Mouse (Mus musculus) liver, embryonic 12.5 days (tissue): ENCODE results near the gene H2-M10.6. TPM values are rescaled to one million over a fixed set of nuclear protein-coding genes. Genes with fewer than 3 reads are reported as not detected.

ENCODE experiments used
- ATAC-seq: fragments of 200-750 bp; cut with Nextera tagmentation; 2 replicates; pipeline ENCODE4 v1.8.0; 2017; ENCODE audit warnings: moderate number of reproducible peaks, mild to moderate bottlenecking, moderate library complexity
- H3K27ac ChIP-seq: fragments of 300-500 bp; sonication (generic); 2 replicates; pipeline ENCODE4 v1.5.1; 2016; ENCODE audit warnings: mild to moderate bottlenecking
- H3K27me3 ChIP-seq: fragments of 300-500 bp; sonication (generic); replicated peaks from 2 replicates; pipeline ENCODE4 v1.6.1; 2016; ENCODE audit warnings: mild to moderate bottlenecking, moderate library complexity
- H3K36me3 ChIP-seq: fragments of 300-500 bp; sonication (generic); 2 replicates; pipeline ENCODE4 v1.6.1; 2016; ENCODE audit warnings: mild to moderate bottlenecking, moderate library complexity
- H3K4me1 ChIP-seq: fragments of 300-500 bp; sonication (generic); 2 replicates; pipeline ENCODE4 v1.6.1; 2016
- H3K4me2 ChIP-seq: fragments of 300-500 bp; sonication (generic); 2 replicates; pipeline ENCODE4 v1.6.1; 2016; ENCODE audit warnings: mild to moderate bottlenecking, moderate library complexity
- H3K4me3 ChIP-seq: fragments of 300-500 bp; sonication (generic); 2 replicates; pipeline ENCODE4 v1.5.1; 2016; ENCODE audit warnings: mild to moderate bottlenecking, moderate library complexity
- H3K9ac ChIP-seq: fragments of 300-500 bp; sonication (generic); 2 replicates; pipeline ENCODE4 v1.6.1; 2016; ENCODE audit warnings: mild to moderate bottlenecking, moderate library complexity
- H3K9me3 ChIP-seq: fragments of 300-500 bp; sonication (generic); replicated peaks from 2 replicates; pipeline ENCODE4 v1.6.1; 2016; ENCODE audit warnings: mild to moderate bottlenecking, moderate library complexity
- WGBS: fragments of 180-500 bp; shearing (Covaris S2); methylation state at CpG from one replicate; pipeline ENCODE4 v1.1.7; 2016; ENCODE audit not compliant: insufficient replicate concordance; 5-methylcytosine and 5-hydroxymethylcytosine counted together
- polyA plus RNA-seq: library from polyadenylated mRNA; unstranded; fragments of >200 nt; fragmentation: Nextera tagmentation; extraction: Ambion mirVana; gene quantifications from 2 replicates; pipeline ENCODE4 v1.2.1, GENCODE M21; 2016

The H2-M10.6 gene
- polyA plus RNA-seq, 1 experiment from 2014 or later: not detected

DNA sequence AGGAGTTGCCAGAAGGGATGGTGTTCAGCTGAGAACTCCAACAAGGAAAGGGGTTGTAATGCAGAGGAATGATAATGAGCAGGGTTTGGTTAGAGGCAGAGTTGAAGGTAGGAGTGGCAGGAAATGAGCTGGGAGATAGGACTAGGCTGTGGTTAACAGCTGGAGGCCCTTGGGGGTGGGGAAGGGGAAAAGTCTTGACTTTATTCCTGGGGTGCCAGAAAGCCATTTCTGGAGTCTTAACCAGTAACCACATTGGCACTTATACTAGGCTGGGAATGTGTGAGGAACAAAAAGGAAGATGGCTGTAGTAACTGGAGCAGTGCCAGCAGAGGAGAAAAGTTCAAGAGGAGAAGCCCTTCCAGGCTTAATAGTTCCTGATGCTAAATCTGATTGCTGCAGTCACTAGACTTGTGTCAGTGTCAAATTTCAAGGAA, 32.3 kb downstream of the H2-M10.6 start:
- H3K4me2 ChIP-seq: peak overlapping the region; percentile 47

GRCm38 (mm10) chr17:36844725-36845124, 32.8 kb downstream of the H2-M10.6 start:
- peaks cover 43% of the 10 kb centered on the region for H3K4me1 ChIP-seq
- peak overlapping the region; percentile 28 for H3K27ac ChIP-seq
- H3K4me2 ChIP-seq: peak overlapping the region; percentile 47
- no peak for ATAC-seq
- no peak overlapping the region for H3K4me3 ChIP-seq
- H3K27me3 ChIP-seq: no peaks in the 10 kb centered on the region
- H3K36me3 ChIP-seq: no peaks in the 10 kb centered on the region
- 66% methylated on average over 1 of the region's 1 CpGs for WGBS
- H3K9me3 ChIP-seq: no peaks in the 10 kb centered on the region
- H3K9ac ChIP-seq: no peak overlapping the region

More for the DNA sequence above, 32.3 kb downstream of the H2-M10.6 start:
- no peaks in the 10 kb centered on the region for H3K36me3 ChIP-seq
- peak; percentile 90 for ATAC-seq
- H3K27ac ChIP-seq: peak overlapping the region; percentile 28
- no peaks in the 10 kb centered on the region for H3K27me3 ChIP-seq
- H3K4me1 ChIP-seq: peaks cover 43% of the 10 kb centered on the region
- no peaks in the 10 kb centered on the region for H3K9me3 ChIP-seq
- no peak overlapping the region for H3K4me3 ChIP-seq
- H3K9ac ChIP-seq: 0 out of 2 replicates have a peak overlapping the region, but pooled peaks have one; percentile 18

DNA sequence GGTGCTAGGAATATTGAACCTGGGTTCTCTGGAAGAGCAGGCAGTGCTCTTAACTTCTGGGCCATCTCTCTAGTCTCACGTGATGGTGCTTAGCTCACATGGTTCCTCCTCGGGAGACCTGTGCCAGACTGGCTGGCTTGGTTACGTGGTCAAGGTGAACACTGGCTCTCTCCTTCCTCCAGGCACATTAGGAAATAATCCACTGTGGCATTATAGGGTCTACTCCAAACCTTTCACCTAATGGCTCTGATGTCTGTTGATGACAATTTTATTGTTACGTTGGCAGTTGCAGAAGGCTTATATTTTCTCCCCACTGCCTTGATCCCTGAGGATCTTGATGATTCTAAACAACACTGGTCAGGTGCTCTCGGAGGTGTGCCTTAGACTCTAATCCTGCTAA, 36.9 kb downstream of the H2-M10.6 start:
- H3K36me3 ChIP-seq: peaks cover 25% of the 10 kb centered on the region
- no peak overlapping the region for H3K4me2 ChIP-seq
- no peak overlapping the region for H3K9ac ChIP-seq
- no peaks in the 10 kb centered on the region for H3K9me3 ChIP-seq
- no peak overlapping the region for H3K27ac ChIP-seq
- 65% methylated on average over 5 of the region's 5 CpGs for WGBS
- H3K4me3 ChIP-seq: no peak overlapping the region
- no peaks in the 10 kb centered on the region; the same call in none of the 2 replicates for H3K27me3 ChIP-seq
- H3K4me1 ChIP-seq: peaks cover 36% of the 10 kb centered on the region
- no peak for ATAC-seq

GRCm38 (mm10) chr17:36849992-36850391, 38.0 kb downstream of the H2-M10.6 start:
- no peak for ATAC-seq
- Histone ChIP-seq H3K9me3 (no peaks in the 10 kb centered on the region), H3K4me1 (peaks cover 25% of the 10 kb centered on the region)

GRCm38 (mm10) chr17:36851200-36851599, 39.2 kb downstream of the H2-M10.6 start:
- no peak overlapping the region for H3K4me3 ChIP-seq
- no peak overlapping the region for H3K9ac ChIP-seq
- 82% methylated on average over 5 of the region's 5 CpGs for WGBS
- ATAC-seq: no peak
- H3K4me2 ChIP-seq: no peak overlapping the region
- H3K27me3 ChIP-seq: no peaks in the 10 kb centered on the region; the same call in none of the 2 replicates
- peaks cover 13% of the 10 kb centered on the region for H3K4me1 ChIP-seq
- H3K36me3 ChIP-seq: peaks cover 39% of the 10 kb centered on the region
- H3K27ac ChIP-seq: no peak overlapping the region
- no peaks in the 10 kb centered on the region for H3K9me3 ChIP-seq

More at GRCm38 (mm10) chr17:36849992-36850391, 38.0 kb downstream of the H2-M10.6 start:
- Histone ChIP-seq H3K4me2 (no peak overlapping the region), H3K4me3 (no peak overlapping the region), H3K27ac (no peak overlapping the region), H3K27me3 (no peaks in the 10 kb centered on the region; the same call in none of the 2 replicates), H3K36me3 (peaks cover 33% of the 10 kb centered on the region), H3K9ac (no peak overlapping the region)
- 80% methylated on average over 2 of the region's 2 CpGs for WGBS

GRCm38 (mm10) chr17:36851627-36852026, 39.7 kb downstream of the H2-M10.6 start:
- H3K36me3 ChIP-seq: peaks cover 43% of the 10 kb centered on the region
- no peak overlapping the region for H3K27ac ChIP-seq
- no peak overlapping the region for H3K4me2 ChIP-seq
- H3K4me1 ChIP-seq: peaks cover 12% of the 10 kb centered on the region
- no peak overlapping the region for H3K9ac ChIP-seq
- H3K9me3 ChIP-seq: no peaks in the 10 kb centered on the region
- 41% methylated on average over 5 of the region's 5 CpGs for WGBS
- no peaks in the 10 kb centered on the region; the same call in none of the 2 replicates for H3K27me3 ChIP-seq
- ATAC-seq: no peak
- H3K4me3 ChIP-seq: no peak overlapping the region

GRCm38 (mm10) chr17:36855484-36855883, 43.5 kb downstream of the H2-M10.6 start:
- Histone ChIP-seq H3K4me3 (no peak overlapping the region), H3K9me3 (no peaks in the 10 kb centered on the region), H3K27me3 (no peaks in the 10 kb centered on the region; the same call in none of the 2 replicates), H3K9ac (no peak overlapping the region), H3K27ac (no peak overlapping the region), H3K36me3 (peaks cover 70% of the 10 kb centered on the region), H3K4me2 (no peak overlapping the region), H3K4me1 (peaks cover 19% of the 10 kb centered on the region)
- no peak for ATAC-seq
- 78% methylated on average over 3 of the region's 3 CpGs for WGBS

- H3K27ac ChIP-seq: no peak overlapping the region
- H3K4me3 ChIP-seq: no peak overlapping the region
- peaks cover 14% of the 10 kb centered on the region for H3K4me1 ChIP-seq
- no peak overlapping the region for H3K4me2 ChIP-seq
- H3K9me3 ChIP-seq: no peaks in the 10 kb centered on the region
- no peak for ATAC-seq
- no peak overlapping the region for H3K9ac ChIP-seq
- peaks cover 64% of the 10 kb centered on the region for H3K36me3 ChIP-seq
- WGBS: 72% methylated on average over 4 of the region's 4 CpGs
- peaks cover 6% of the 10 kb centered on the region for H3K27me3 ChIP-seq
Observed at GRCm38 (mm10) chr17:36856236-36856635, 44.3 kb downstream of the H2-M10.6 start.

DNA sequence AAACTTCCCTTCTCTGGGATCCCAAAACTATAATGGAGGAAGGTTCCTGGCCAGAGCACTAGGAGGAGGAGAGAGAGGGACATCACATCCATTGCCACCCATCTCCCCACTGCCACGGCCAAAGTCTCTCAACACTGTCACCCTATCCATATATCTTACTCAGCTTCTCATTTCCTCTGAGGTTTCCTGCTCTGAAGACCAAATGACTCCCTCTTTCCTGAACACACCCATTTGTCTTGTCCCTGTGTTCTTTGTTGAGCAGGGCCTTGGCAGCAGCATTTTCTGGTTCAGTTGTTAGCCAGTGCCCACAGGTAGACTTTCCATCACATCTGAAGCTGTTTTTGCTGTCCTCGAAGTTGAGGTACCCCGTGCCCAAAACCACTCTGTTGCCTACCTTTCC, 46.2 kb downstream of the H2-M10.6 start:
- H3K9ac ChIP-seq: no peak overlapping the region
- peaks cover 26% of the 10 kb centered on the region for H3K27me3 ChIP-seq
- H3K9me3 ChIP-seq: no peaks in the 10 kb centered on the region
- no peak overlapping the region for H3K4me2 ChIP-seq
- H3K4me3 ChIP-seq: no peak overlapping the region
- no peak overlapping the region for H3K27ac ChIP-seq
- WGBS: 54% methylated on average over 3 of the region's 3 CpGs
- 0 out of 2 replicates have a peak, but pooled peaks cover 7% of the 10 kb centered on the region for H3K4me1 ChIP-seq
- peaks cover 49% of the 10 kb centered on the region for H3K36me3 ChIP-seq
- ATAC-seq: no peak

DNA sequence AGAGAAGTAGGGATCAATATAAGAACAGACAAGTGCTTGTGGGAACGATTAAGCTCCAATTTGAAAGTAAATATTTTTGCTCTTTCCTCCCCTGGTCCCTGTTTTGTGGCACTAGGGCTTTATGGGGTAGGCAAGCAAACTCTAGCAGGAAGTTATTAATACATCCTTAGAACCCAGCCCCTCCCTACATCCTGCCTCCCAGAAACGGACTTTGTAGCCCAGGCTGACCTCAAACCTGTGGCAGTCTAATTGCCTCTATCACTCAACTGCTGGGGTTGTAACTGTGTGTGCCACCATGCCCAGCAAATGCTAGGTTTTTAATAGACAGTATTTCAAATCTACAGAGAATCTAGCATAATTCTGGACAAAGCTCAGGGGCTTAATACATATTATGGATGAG, 49.7 kb downstream of the H2-M10.6 start:
- Histone ChIP-seq H3K36me3 (peaks cover 27% of the 10 kb centered on the region), H3K9ac (no peak overlapping the region), H3K4me2 (no peak overlapping the region), H3K27ac (no peak overlapping the region), H3K4me3 (no peak overlapping the region), H3K9me3 (no peaks in the 10 kb centered on the region), H3K4me1 (peaks cover 24% of the 10 kb centered on the region), H3K27me3 (peaks cover 59% of the 10 kb centered on the region)
- 28% methylated on average over 2 of the region's 2 CpGs for WGBS
- ATAC-seq: no peak

Other genes with a start within 250 kb of the H2-M10.6 start
- not detected in 2 replicates for gene H2-M9, start 169.5 kb upstream of the H2-M10.6 start, polyA plus RNA-seq
- not detected in 2 replicates for gene H2-M1, start 140.0 kb upstream of the H2-M10.6 start, polyA plus RNA-seq
- gene H2-M10.5, start 39.3 kb upstream of the H2-M10.6 start, polyA plus RNA-seq: not detected in 2 replicates
- 14.4 and 16.2 TPM in 2 replicates for gene Trim26, start 25.0 kb downstream of the H2-M10.6 start, polyA plus RNA-seq
- 0.38 and 0.43 TPM in 2 replicates for gene Trim15, start 55.0 kb downstream of the H2-M10.6 start, polyA plus RNA-seq
- 227 and 235 TPM in 2 replicates for gene Trim10, start 57.4 kb downstream of the H2-M10.6 start, polyA plus RNA-seq
- gene Trim40, start 78.0 kb downstream of the H2-M10.6 start, polyA plus RNA-seq: not detected in 2 replicates
- not detected in 2 replicates for gene Trim31, start 85.9 kb downstream of the H2-M10.6 start, polyA plus RNA-seq
- gene Rnf39, start 130.7 kb downstream of the H2-M10.6 start, polyA plus RNA-seq: not detected in 2 replicates
- 44.5 and 47.3 TPM in 2 replicates for gene Ppp1r11, start 139.6 kb downstream of the H2-M10.6 start, polyA plus RNA-seq
- 32.7 and 33.5 TPM in 2 replicates for gene Znrd1, start 146.4 kb downstream of the H2-M10.6 start, polyA plus RNA-seq
- 3.9 and 5.2 TPM in 2 replicates for gene Znrd1as, start 146.4 kb downstream of the H2-M10.6 start, polyA plus RNA-seq
- not detected in 2 replicates for gene 2410137M14Rik, start 169.1 kb downstream of the H2-M10.6 start, polyA plus RNA-seq
- gene H2-M5, start 177.4 kb downstream of the H2-M10.6 start, polyA plus RNA-seq: 0.11 TPM in 1 of 2 replicates, not detected in the other
- 11.2 and 11.8 TPM in 2 replicates for gene Zfp57, start 189.0 kb downstream of the H2-M10.6 start, polyA plus RNA-seq
- gene Mog, start 211.2 kb downstream of the H2-M10.6 start, polyA plus RNA-seq: not detected in 2 replicates
- gene Gabbr1, start 233.8 kb downstream of the H2-M10.6 start, polyA plus RNA-seq: 1.1 and 1.6 TPM in 2 replicates